Mouse (Mus musculus) MEL (cell line): ENCODE results near the gene Hsp90ab1.

Source experiments
- CTCF ChIP-seq, 3 experiments: IDR thresholded peaks in 2 of 3; conservative IDR thresholded peaks in 1 of 3; 2 replicates each; pipeline ENCODE4 v1.5.1; 2011 to 2012; ENCODE audit warnings: low read length in 3 of 3, low read depth in 2 of 3, mild to moderate bottlenecking in 2 of 3, improper control_type of control experiment in 1 of 3, inconsistent platforms in 1 of 3, mixed read lengths in 1 of 3, moderate library complexity in 1 of 3; ENCODE audit not compliant: control insufficient read depth in 1 of 3, insufficient read depth in 1 of 3, poor library complexity in 1 of 3, severe bottlenecking in 1 of 3
- ELF1 ChIP-seq: IDR thresholded peaks from 2 replicates; pipeline ENCODE4 v1.6.1; 2014; ENCODE audit warnings: low read depth, mild to moderate bottlenecking, inconsistent platforms, low read length, improper control_type of control experiment, moderate library complexity
- EP300 ChIP-seq, 2 experiments: IDR thresholded peaks; 2 replicates each; pipeline ENCODE4 v1.6.1; 2011; ENCODE audit warnings: improper control_type of control experiment in 2 of 2, low read length in 2 of 2, low read depth in 1 of 2, mild to moderate bottlenecking in 1 of 2
- ETS1 ChIP-seq: IDR thresholded peaks from 2 replicates; pipeline ENCODE4 v1.6.1; 2012; ENCODE audit warnings: low read depth, mild to moderate bottlenecking, inconsistent platforms, low read length, improper control_type of control experiment, moderate library complexity
- GATA1 ChIP-seq: IDR thresholded peaks from 2 replicates; pipeline ENCODE4 v1.6.1; 2011; ENCODE audit warnings: low read depth, low read length, improper control_type of control experiment
- HCFC1 ChIP-seq: IDR thresholded peaks from 2 replicates; pipeline ENCODE4 v1.6.1; 2012; ENCODE audit warnings: low read depth, mild to moderate bottlenecking, inconsistent platforms, low read length, improper control_type of control experiment, moderate library complexity
- MYB ChIP-seq: IDR thresholded peaks from 2 replicates; pipeline ENCODE4 v1.6.1; 2011; ENCODE audit warnings: mild to moderate bottlenecking, low read depth, low read length, improper control_type of control experiment
- POLR2A ChIP-seq, 2 experiments: IDR thresholded peaks; 2 replicates each; pipeline ENCODE4 v1.6.1; 2011 to 2012; ENCODE audit warnings: low read length in 2 of 2, mild to moderate bottlenecking in 2 of 2, control low read depth in 1 of 2, improper control_type of control experiment in 1 of 2, low read depth in 1 of 2, moderate library complexity in 1 of 2; ENCODE audit not compliant: control insufficient read depth in 1 of 2, insufficient read depth in 1 of 2, poor library complexity in 1 of 2
- SIN3A ChIP-seq: IDR thresholded peaks from 2 replicates; pipeline ENCODE4 v1.6.1; 2012; ENCODE audit warnings: low read length, improper control_type of control experiment, inconsistent platforms
- TAL1 ChIP-seq: IDR thresholded peaks from 2 replicates; pipeline ENCODE4 v1.6.1; 2012; ENCODE audit warnings: mild to moderate bottlenecking, inconsistent platforms, low read length, moderate library complexity, mixed read lengths
- TBP ChIP-seq: IDR thresholded peaks from 2 replicates; pipeline ENCODE4 v1.8.0; 2011; ENCODE audit warnings: low read depth, low read length, improper control_type of control experiment
- ZC3H11A ChIP-seq: IDR thresholded peaks from 2 replicates; pipeline ENCODE4 v1.6.1; 2012; ENCODE audit warnings: low read depth, mild to moderate bottlenecking, inconsistent platforms, low read length, improper control_type of control experiment

DNA sequence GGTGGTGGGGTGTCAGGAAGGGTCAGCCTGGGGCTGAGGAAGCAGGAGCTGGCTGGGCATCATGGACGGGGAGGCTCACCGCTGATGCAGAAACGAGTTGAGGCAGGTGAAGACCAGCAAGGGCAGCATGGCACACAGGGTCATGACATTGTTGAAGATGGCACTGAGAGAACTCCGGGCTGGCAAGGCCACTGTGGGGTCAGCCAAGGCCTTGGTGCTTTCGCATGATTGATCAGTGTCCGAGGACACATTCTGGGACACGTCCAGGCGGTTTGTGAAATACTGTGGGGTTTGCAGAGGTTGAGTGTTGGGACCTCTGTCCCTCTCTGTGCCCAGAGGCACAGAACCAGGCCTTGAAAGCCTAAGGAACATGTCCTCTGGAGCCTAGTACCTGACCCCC is 16.8 kb upstream of the Hsp90ab1 start:
- TF ChIP-seq ELF1, result no peak
- no peak for TF ChIP-seq TBP
- TF ChIP-seq MYB, result no peak
- no peak for TF ChIP-seq POLR2A (IDR thresholded peaks at IDR 0.05; ENCODE audit: control insufficient read depth in 1 of 2, insufficient read depth in 1 of 2, low read depth in 1 of 2, low read length in 2 of 2, poor library complexity in 1 of 2)
- no peak for TF ChIP-seq CTCF (IDR thresholded peaks at IDR 0.05 in 2 of 3, conservative IDR thresholded peaks at IDR 0.05 in 1 of 3; ENCODE audit: control insufficient read depth in 1 of 3, insufficient read depth in 1 of 3, low read depth in 2 of 3, low read length in 3 of 3, poor library complexity in 1 of 3, severe bottlenecking in 1 of 3)
- TF ChIP-seq TAL1, result no peak
- TF ChIP-seq HCFC1, result no peak
- TF ChIP-seq ETS1, result no peak
- TF ChIP-seq SIN3A, result no peak
- TF ChIP-seq ZC3H11A, result no peak
- no peak for TF ChIP-seq GATA1
- TF ChIP-seq EP300 (IDR thresholded peaks at IDR 0.05; ENCODE audit: low read depth in 1 of 2, low read length in 2 of 2), result no peak
